Mouse (Mus musculus) mammary gland, adult 2 months (tissue): ENCODE results near the gene Arhgap6. TPM values are rescaled to one million over a fixed set of nuclear protein-coding genes. Genes with fewer than 3 reads are reported as not detected.

Source experiments
- polyA plus RNA-seq: library from polyadenylated mRNA; depleted of rRNA; stranded (reverse); fragments of >200 nt; gene quantifications from 2 replicates; pipeline ENCODE4 v1.2.3, GENCODE M21; 2012; ENCODE audit warnings: low replicate concordance; rRNA removed

The Arhgap6 gene
- 4.5 and 4.6 TPM in 2 replicates for polyA plus RNA-seq

DNA sequence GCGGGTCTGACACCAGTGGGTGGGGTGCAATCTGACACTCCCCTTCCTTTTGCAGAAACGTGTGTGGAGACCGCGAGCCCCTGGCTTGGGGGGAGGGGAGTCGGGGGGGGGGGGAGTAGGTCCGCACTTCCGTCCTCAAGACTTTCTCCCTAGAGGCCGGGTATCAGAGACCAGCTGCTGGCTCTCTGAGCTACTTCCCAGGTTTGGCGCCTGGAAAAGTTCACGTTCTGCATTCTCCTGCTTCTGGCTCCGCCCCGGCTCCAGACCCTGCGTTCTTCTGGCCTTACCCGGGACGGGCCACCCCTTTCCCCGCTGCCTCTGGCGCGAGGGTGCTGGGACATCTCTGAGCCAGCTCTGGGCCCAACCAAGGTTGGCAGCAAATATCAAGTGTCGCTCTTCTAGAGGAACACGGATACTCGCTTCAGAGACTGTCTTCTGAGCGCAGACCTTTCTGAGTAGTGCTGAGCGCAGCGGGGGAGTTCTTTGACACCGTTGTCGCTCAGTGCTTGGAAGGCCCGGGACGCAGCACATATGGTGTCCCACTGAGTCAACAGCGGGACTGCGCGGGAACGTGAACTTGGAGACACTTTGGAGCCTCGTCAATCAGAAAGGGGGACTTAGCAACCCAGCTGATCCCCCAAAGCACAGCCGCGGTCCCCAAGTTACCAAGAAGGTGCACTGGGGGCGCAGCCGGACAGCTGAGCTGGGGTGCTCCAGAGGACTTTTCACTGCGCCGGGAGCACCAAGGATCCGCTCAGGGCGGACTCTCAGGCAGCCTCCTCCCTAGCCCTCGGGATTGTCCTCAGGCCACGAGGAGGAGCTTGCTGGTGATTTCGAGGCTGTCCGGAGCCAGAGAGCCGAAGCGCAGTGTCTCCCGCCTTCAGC, at the start of gene Arhgap6:
Gene Arhgap6, plus strand, starts transcription at position 126 of the 885 bp plus-strand sequence.

DNA sequence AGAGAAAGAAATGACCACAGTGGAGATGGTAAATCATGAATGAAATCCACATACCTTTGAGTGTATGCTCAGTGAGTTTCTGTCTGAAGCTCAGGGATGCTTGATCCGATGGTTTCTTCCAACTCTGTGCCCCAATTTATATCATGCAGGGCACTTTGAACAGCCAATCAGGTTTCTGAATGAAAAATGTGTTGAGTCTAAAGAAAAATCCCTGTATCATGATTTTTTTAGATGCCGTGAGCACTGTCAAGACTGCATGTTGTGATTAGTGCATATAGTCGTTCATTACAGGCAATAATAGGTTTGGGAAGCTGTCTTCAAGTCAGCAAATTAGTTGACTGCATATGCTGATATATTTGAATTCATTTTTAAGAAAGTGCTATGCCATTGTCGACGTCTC, 392.2 kb downstream of the Arhgap6 start, which contains the start of gene Amelx:
Gene Amelx, minus strand, starts transcription at position 101 of the 400 bp plus-strand sequence.

DNA sequence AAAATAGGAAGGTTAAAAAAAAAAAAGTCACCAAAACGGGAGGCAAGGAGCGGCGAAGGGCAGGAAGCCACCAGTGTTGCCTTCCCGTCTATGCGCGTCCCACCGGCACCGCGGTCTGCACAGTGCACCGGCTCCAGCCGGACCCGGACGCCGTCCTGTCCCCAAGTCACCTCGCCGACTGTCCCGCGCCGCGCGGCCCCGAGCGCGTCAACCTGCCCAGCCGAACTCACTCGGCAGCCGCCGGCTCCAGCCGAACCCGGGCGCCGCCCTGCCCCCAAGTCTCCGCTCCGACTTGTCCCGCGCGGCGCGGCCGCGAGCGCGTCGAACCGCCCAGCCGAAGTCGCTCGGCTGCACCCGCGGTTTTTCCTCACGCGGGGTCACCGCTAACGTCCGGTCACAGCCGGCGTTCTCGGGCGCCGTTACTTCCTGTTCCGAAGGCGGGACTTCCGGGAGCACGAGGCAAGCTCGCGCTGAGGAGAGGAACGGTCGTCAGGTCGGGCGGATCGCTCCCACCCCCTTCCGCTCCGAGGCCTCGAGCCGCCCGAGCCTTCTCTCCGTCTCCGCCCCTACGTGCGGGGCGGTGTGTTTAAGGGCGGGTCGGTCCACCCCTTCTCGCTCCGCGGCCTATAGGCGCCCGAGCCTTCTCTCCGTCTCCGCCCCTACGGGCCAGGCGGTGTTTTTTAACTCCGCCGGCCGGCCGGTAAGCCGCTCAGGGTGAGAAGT, 525.2 kb downstream of the Arhgap6 start, which contains the start of gene Hccs:
Gene Hccs, minus strand, starts transcription at position 428 of the 723 bp plus-strand sequence.

Other genes with a start within 250 kb of the Arhgap6 start
- 0.04 and 0.06 TPM in 2 replicates for gene Frmpd4, start 217.9 kb upstream of the Arhgap6 start, polyA plus RNA-seq
- gene Msl3, start 121.2 kb upstream of the Arhgap6 start, polyA plus RNA-seq = 11.2 and 17.9 TPM in 2 replicates